Mouse (Mus musculus) bone marrow, adult 2 months (tissue): ENCODE measurements around the gene Pick1.

Experiments used
- CTCF ChIP-seq: fragments of 200-500 bp; IDR thresholded peaks from 2 replicates; pipeline ENCODE4 v1.5.1; 2011; ENCODE audit warnings: low read length, control low read depth; ENCODE audit not compliant: control insufficient read depth, insufficient read depth
- POLR2A ChIP-seq: fragments of 200-500 bp; IDR thresholded peaks from 2 replicates; pipeline ENCODE4 v1.6.1; 2011; ENCODE audit warnings: low read depth, mild to moderate bottlenecking, control low read depth, low read length, borderline replicate concordance; ENCODE audit not compliant: control insufficient read depth

- TF ChIP-seq CTCF (no peak), POLR2A (no peak)
Observed at GRCm38 (mm10) chr15:79285399-79285798, 56.4 kb downstream of the Pick1 start, which contains the start of gene Baiap2l2.
